Mouse (Mus musculus) forebrain, embryonic 13.5 days (tissue): Measurements from ENCODE around the gene Dgki. TPM values are rescaled to one million over a fixed set of nuclear protein-coding genes. Genes with fewer than 3 reads are reported as not detected.

Source experiments
- ATAC-seq: fragments of 200-750 bp; cut with Nextera tagmentation; 2 replicates; pipeline ENCODE4 v1.8.0; 2017
- H3K27ac ChIP-seq: fragments of 300-500 bp; sonication (generic); 2 replicates; pipeline ENCODE4 v1.5.1; 2015; ENCODE audit warnings: inconsistent platforms, mild to moderate bottlenecking, moderate library complexity
- H3K27me3 ChIP-seq: fragments of 300-500 bp; sonication (generic); 2 replicates; pipeline ENCODE4 v1.6.1; 2015; ENCODE audit warnings: mild to moderate bottlenecking, inconsistent platforms
- H3K36me3 ChIP-seq: fragments of 300-500 bp; sonication (generic); 2 replicates; pipeline ENCODE4 v1.6.1; 2015; ENCODE audit warnings: mild to moderate bottlenecking, inconsistent platforms; ENCODE audit not compliant: poor library complexity, severe bottlenecking
- H3K4me1 ChIP-seq: fragments of 300-500 bp; sonication (generic); 2 replicates; pipeline ENCODE4 v1.6.1; 2015; ENCODE audit warnings: inconsistent platforms
- H3K4me2 ChIP-seq: fragments of 300-500 bp; sonication (generic); 2 replicates; pipeline ENCODE4 v1.6.1; 2015; ENCODE audit warnings: inconsistent platforms, mild to moderate bottlenecking, moderate library complexity
- H3K4me3 ChIP-seq: fragments of 300-500 bp; sonication (generic); 2 replicates; pipeline ENCODE4 v1.5.1; 2015; ENCODE audit warnings: mild to moderate bottlenecking, inconsistent platforms
- H3K9ac ChIP-seq: fragments of 300-500 bp; sonication (generic); 2 replicates; pipeline ENCODE4 v1.6.1; 2015; ENCODE audit warnings: mild to moderate bottlenecking, inconsistent platforms
- H3K9me3 ChIP-seq: fragments of 300-500 bp; sonication (generic); replicated peaks from 2 replicates; pipeline ENCODE4 v1.6.1; 2016; ENCODE audit warnings: inconsistent platforms
- WGBS: fragments of 180-500 bp; shearing (Covaris S2); methylation state at CpG from one replicate; pipeline ENCODE4 v1.1.7; 2015; 5-methylcytosine and 5-hydroxymethylcytosine counted together
- polyA plus RNA-seq: library from polyadenylated mRNA; unstranded; fragments of >200 nt; fragmentation: Nextera tagmentation; extraction: Ambion mirVana; gene quantifications from 2 replicates; pipeline ENCODE4 v1.2.1, GENCODE M21; 2015

The Dgki gene
- polyA plus RNA-seq, 1 experiment from 2014 or later: 4.3 TPM

GRCm38 (mm10) chr6:37196870-37197269, 103.1 kb downstream of the Dgki start:
- Histone ChIP-seq H3K27ac (no peak overlapping the region), H3K9me3 (no peaks in the 10 kb centered on the region), H3K4me3 (no peak overlapping the region), H3K36me3 (no peaks in the 10 kb centered on the region), H3K9ac (no peak overlapping the region), H3K4me1 (peaks cover 7% of the 10 kb centered on the region; the same call in 1 of the 2 replicates), H3K27me3 (no peaks in the 10 kb centered on the region), H3K4me2 (no peak overlapping the region)
- 88% methylated on average over 5 of the region's 5 CpGs for WGBS
- no peak for ATAC-seq

GRCm38 (mm10) chr6:37195766-37196165, 104.2 kb downstream of the Dgki start:
- H3K4me2 ChIP-seq: no peak overlapping the region
- H3K36me3 ChIP-seq: no peaks in the 10 kb centered on the region
- no peaks in the 10 kb centered on the region for H3K27me3 ChIP-seq
- no peak for ATAC-seq
- WGBS: 81% methylated on average over 4 of the region's 4 CpGs
- H3K9me3 ChIP-seq: no peaks in the 10 kb centered on the region
- no peak overlapping the region for H3K27ac ChIP-seq
- no peak overlapping the region for H3K4me3 ChIP-seq
- H3K4me1 ChIP-seq: peaks cover 7% of the 10 kb centered on the region; the same call in 1 of the 2 replicates
- H3K9ac ChIP-seq: no peak overlapping the region

GRCm38 (mm10) chr6:37181961-37182360, 118.0 kb downstream of the Dgki start:
- no peak for ATAC-seq
- no peaks in the 10 kb centered on the region for H3K4me1 ChIP-seq
- H3K4me2 ChIP-seq: no peak overlapping the region
- H3K9ac ChIP-seq: no peak overlapping the region
- 92% methylated on average over 4 of the region's 4 CpGs for WGBS
- no peak overlapping the region for H3K27ac ChIP-seq
- no peaks in the 10 kb centered on the region for H3K27me3 ChIP-seq
- no peaks in the 10 kb centered on the region for H3K9me3 ChIP-seq
- no peaks in the 10 kb centered on the region for H3K36me3 ChIP-seq
- H3K4me3 ChIP-seq: no peak overlapping the region

GRCm38 (mm10) chr6:37171149-37171832, 128.7 kb downstream of the Dgki start:
- Histone ChIP-seq H3K27ac (peak overlapping the region; percentile 14; the same call in 1 of the 2 replicates), H3K9me3 (peaks cover 8% of the 10 kb centered on the region; the same call in 1 of the 2 replicates), H3K4me1 (peaks cover 13% of the 10 kb centered on the region), H3K27me3 (no peaks in the 10 kb centered on the region), H3K9ac (no peak overlapping the region), H3K4me3 (no peak overlapping the region), H3K4me2 (no peak overlapping the region), H3K36me3 (no peaks in the 10 kb centered on the region)
- ATAC-seq: peak; percentile 66
- WGBS: 34% methylated on average over 12 of the region's 12 CpGs

GRCm38 (mm10) chr6:37158880-37159279, 141.1 kb downstream of the Dgki start:
- H3K4me1 ChIP-seq: no peaks in the 10 kb centered on the region
- no peak for ATAC-seq
- no peaks in the 10 kb centered on the region for H3K9me3 ChIP-seq
- H3K4me3 ChIP-seq: no peak overlapping the region
- no peak overlapping the region for H3K9ac ChIP-seq
- H3K27ac ChIP-seq: no peak overlapping the region
- H3K4me2 ChIP-seq: no peak overlapping the region
- no peaks in the 10 kb centered on the region for H3K27me3 ChIP-seq
- 65% methylated on average over 3 of the region's 3 CpGs for WGBS
- no peaks in the 10 kb centered on the region for H3K36me3 ChIP-seq

- H3K9me3 ChIP-seq: no peaks in the 10 kb centered on the region
- no peak overlapping the region for H3K4me3 ChIP-seq
- no peak for ATAC-seq
- H3K27me3 ChIP-seq: no peaks in the 10 kb centered on the region
- H3K27ac ChIP-seq: no peak overlapping the region
- WGBS: 98% methylated on average over 1 of the region's 1 CpGs
- H3K36me3 ChIP-seq: no peaks in the 10 kb centered on the region
- no peaks in the 10 kb centered on the region for H3K4me1 ChIP-seq
- no peak overlapping the region for H3K9ac ChIP-seq
- H3K4me2 ChIP-seq: no peak overlapping the region
These were observed 145.9 kb downstream of the Dgki start for GRCm38 (mm10) chr6:37154051-37154450.

GRCm38 (mm10) chr6:37150483-37150882, 149.5 kb downstream of the Dgki start:
- Histone ChIP-seq H3K9me3 (no peaks in the 10 kb centered on the region), H3K27me3 (no peaks in the 10 kb centered on the region), H3K4me2 (no peak overlapping the region), H3K4me3 (no peak overlapping the region), H3K4me1 (no peaks in the 10 kb centered on the region), H3K27ac (no peak overlapping the region), H3K9ac (no peak overlapping the region), H3K36me3 (no peaks in the 10 kb centered on the region)
- WGBS: 76% methylated on average over 2 of the region's 2 CpGs
- ATAC-seq: no peak

GRCm38 (mm10) chr6:37150038-37150437, 149.9 kb downstream of the Dgki start:
- 77% methylated on average over 4 of the region's 4 CpGs for WGBS

GRCm38 (mm10) chr6:37149196-37149595, 150.8 kb downstream of the Dgki start:
- no peaks in the 10 kb centered on the region for H3K4me1 ChIP-seq
- H3K27me3 ChIP-seq: no peaks in the 10 kb centered on the region
- H3K36me3 ChIP-seq: no peaks in the 10 kb centered on the region
- no peak overlapping the region for H3K4me2 ChIP-seq
- 96% methylated on average over 6 of the region's 6 CpGs for WGBS
- no peak for ATAC-seq
- no peak overlapping the region for H3K9ac ChIP-seq
- H3K9me3 ChIP-seq: no peaks in the 10 kb centered on the region
- H3K27ac ChIP-seq: no peak overlapping the region
- no peak overlapping the region for H3K4me3 ChIP-seq

More at GRCm38 (mm10) chr6:37150038-37150437, 149.9 kb downstream of the Dgki start:
- no peak overlapping the region for H3K9ac ChIP-seq
- no peak for ATAC-seq
- no peak overlapping the region for H3K4me3 ChIP-seq
- H3K4me1 ChIP-seq: no peaks in the 10 kb centered on the region
- no peaks in the 10 kb centered on the region for H3K27me3 ChIP-seq
- no peak overlapping the region for H3K27ac ChIP-seq
- no peak overlapping the region for H3K4me2 ChIP-seq
- no peaks in the 10 kb centered on the region for H3K36me3 ChIP-seq
- H3K9me3 ChIP-seq: no peaks in the 10 kb centered on the region

- H3K4me1 ChIP-seq: peaks cover 12% of the 10 kb centered on the region
- WGBS: 97% methylated on average over 4 of the region's 4 CpGs
- no peaks in the 10 kb centered on the region for H3K27me3 ChIP-seq
- no peaks in the 10 kb centered on the region for H3K36me3 ChIP-seq
- no peak overlapping the region for H3K4me3 ChIP-seq
- H3K9me3 ChIP-seq: no peaks in the 10 kb centered on the region
- no peak for ATAC-seq
- H3K27ac ChIP-seq: no peak overlapping the region
- no peak overlapping the region for H3K9ac ChIP-seq
- no peak overlapping the region for H3K4me2 ChIP-seq
These were observed 152.5 kb downstream of the Dgki start for GRCm38 (mm10) chr6:37147431-37148022.

- Histone ChIP-seq H3K27me3 (no peaks in the 10 kb centered on the region), H3K4me2 (no peak overlapping the region), H3K9me3 (no peaks in the 10 kb centered on the region), H3K36me3 (no peaks in the 10 kb centered on the region), H3K4me1 (peaks cover 12% of the 10 kb centered on the region), H3K27ac (no peak overlapping the region), H3K9ac (no peak overlapping the region), H3K4me3 (no peak overlapping the region)
- ATAC-seq: no peak
- 80% methylated on average over 4 of the region's 4 CpGs for WGBS
These were observed 156.2 kb downstream of the Dgki start for GRCm38 (mm10) chr6:37143867-37144163.

- WGBS: 83% methylated on average over 11 of the region's 11 CpGs
- Histone ChIP-seq H3K27ac (no peak overlapping the region; the same call in 1 of the 2 replicates), H3K4me2 (no peak overlapping the region), H3K36me3 (no peaks in the 10 kb centered on the region), H3K9me3 (no peaks in the 10 kb centered on the region), H3K9ac (no peak overlapping the region), H3K27me3 (no peaks in the 10 kb centered on the region), H3K4me3 (no peak overlapping the region), H3K4me1 (peaks cover 12% of the 10 kb centered on the region)
- peak; percentile 83 for ATAC-seq
These were observed 156.8 kb downstream of the Dgki start for GRCm38 (mm10) chr6:37142991-37143866.
